Mouse (Mus musculus): ENCODE results near the gene Gpr55. TPM values are rescaled to one million over a fixed set of nuclear protein-coding genes. Genes with fewer than 3 reads are reported as not detected.

Gpr55 gene
- total RNA-seq, 2 experiments from 2014 or later, result 0.08 TPM; not detected in 1

Other genes starting within 250 kb of the Gpr55 start
- under 1 TPM; 0.25 to 0.68 TPM for gene A630001G21Rik, start 182.4 kb downstream of the Gpr55 start, total RNA-seq (2021)
- 100 to 1,000 TPM; 146 to 163 TPM for gene Cab39, start 167.6 kb downstream of the Gpr55 start, total RNA-seq (2021)
- gene Itm2c, start 66.7 kb downstream of the Gpr55 start, total RNA-seq (2021), result 100 to 1,000 TPM; 867 to 891 TPM
- gene 4933407L21Rik, start 32.5 kb downstream of the Gpr55 start, total RNA-seq (2021), result 1 to 10 TPM; 3.3 to 4.1 TPM
- under 1 TPM; 0.30 to 0.91 TPM for gene Spata3, start 55.8 kb upstream of the Gpr55 start, total RNA-seq (2021)
- gene 2810459M11Rik, start 84.9 kb upstream of the Gpr55 start, total RNA-seq (2021), result 10 to 100 TPM; 12.2 to 12.3 TPM
- 100 to 1,000 TPM; 108 to 110 TPM for gene Psmd1, start 103.4 kb upstream of the Gpr55 start, total RNA-seq (2021)
- gene Htr2b, start 151.0 kb upstream of the Gpr55 start, total RNA-seq (2021), result not detected
- 1 to 10 TPM; 5.2 to 6.1 TPM for gene Gm21972, start 172.6 kb upstream of the Gpr55 start, total RNA-seq (2021)
- 10 to 100 TPM; 34.5 to 35.6 TPM for gene Armc9, start 193.8 kb upstream of the Gpr55 start, total RNA-seq (2021)

Measured in layer of hippocampus, adult 18-20 months (tissue).